Mouse (Mus musculus): ENCODE data around the gene Serpine3. TPM values are rescaled to one million over a fixed set of nuclear protein-coding genes. Genes with fewer than 3 reads are reported as not detected.

The Serpine3 gene
- polyA plus RNA-seq, 1 experiment = not detected

GRCm38 (mm10) chr14:62731902-62732301 lies 68.4 kb downstream of the Serpine3 start:
- no peaks in the 10 kb centered on the region for H3K27me3 ChIP-seq (ENCODE audit: control insufficient read depth)
- H3K36me3 ChIP-seq (ENCODE audit: control insufficient read depth) = peaks cover 63% of the 10 kb centered on the region
- no peaks in the 10 kb centered on the region for H3K9me3 ChIP-seq (ENCODE audit: control insufficient read depth, low read length)
- TF ChIP-seq TAL1 (IDR thresholded peaks at IDR 0.05; ENCODE audit: low read length) = no peak
- TF ChIP-seq GATA1 (IDR thresholded peaks at IDR 0.05; ENCODE audit: low read length) = no peak
- peaks cover 2% of the 10 kb centered on the region; the same call in 1 of the 2 replicates for H3K4me1 ChIP-seq (ENCODE audit: control insufficient read depth)
- H3K4me3 ChIP-seq (replicated peaks) = no peak overlapping the region

- Histone ChIP-seq H3K36me3 (ENCODE audit: control insufficient read depth) (peaks cover 76% of the 10 kb centered on the region), H3K4me3 (replicated peaks) (no peak overlapping the region), H3K9me3 (ENCODE audit: control insufficient read depth, low read length) (no peaks in the 10 kb centered on the region), H3K4me1 (ENCODE audit: control insufficient read depth) (peaks cover 2% of the 10 kb centered on the region; the same call in 1 of the 2 replicates), H3K27me3 (ENCODE audit: control insufficient read depth) (no peaks in the 10 kb centered on the region)
- TF ChIP-seq GATA1 (IDR thresholded peaks at IDR 0.05; ENCODE audit: low read length) = no peak
- TF ChIP-seq TAL1 (IDR thresholded peaks at IDR 0.05; ENCODE audit: low read length) = no peak
These were observed 70.2 kb downstream of the Serpine3 start for GRCm38 (mm10) chr14:62733666-62734065.

- TF ChIP-seq GATA1 (IDR thresholded peaks at IDR 0.05; ENCODE audit: low read length) (no peak), TAL1 (IDR thresholded peaks at IDR 0.05; ENCODE audit: low read length) (no peak)
- no peak overlapping the region for H3K4me3 ChIP-seq (replicated peaks)
- peaks cover 4% of the 10 kb centered on the region; the same call in 1 of the 2 replicates for H3K4me1 ChIP-seq (ENCODE audit: control insufficient read depth)
- no peaks in the 10 kb centered on the region for H3K9me3 ChIP-seq (ENCODE audit: control insufficient read depth, low read length)
- peaks cover 79% of the 10 kb centered on the region for H3K36me3 ChIP-seq (ENCODE audit: control insufficient read depth)
- H3K27me3 ChIP-seq (ENCODE audit: control insufficient read depth) = no peaks in the 10 kb centered on the region
These were observed 72.2 kb downstream of the Serpine3 start for GRCm38 (mm10) chr14:62735646-62736045.

Other genes starting within 250 kb of the Serpine3 start
- not detected in 2 replicates for gene Gucy1b2, start 207.4 kb upstream of the Serpine3 start, polyA plus RNA-seq (2012)
- gene Fam124a, start 107.9 kb upstream of the Serpine3 start, polyA plus RNA-seq (2012) = 0.41 TPM in 1 of 2 replicates, not detected in the other
- gene Gm4131, start 96.7 kb upstream of the Serpine3 start, polyA plus RNA-seq (2012) = not detected in 2 replicates
- 0.96 and 0.97 TPM in 2 replicates for gene Ints6, start 97.5 kb downstream of the Serpine3 start, polyA plus RNA-seq (2012)
- gene Wdfy2, start 174.0 kb downstream of the Serpine3 start, polyA plus RNA-seq (2012) = under 0.01 and 0.01 TPM in 2 replicates